Mouse (Mus musculus) NIH3T3 (cell line): ENCODE data around the gene Eaf2.
A peak's percentile ranks its signal among the peaks of the same experiment; 100 is the strongest.
"Not testable (repeated sequence)": the region's sequence is repeated elsewhere in the genome, so short reads cannot be mapped to it uniquely, and the experiment has no call there.

Experiments used
- DNase-seq: peaks from one replicate; pipeline ENCODE4 v3.0.0-alpha.2; 2012; ENCODE audit warnings: low read depth

Eaf2 gene

GRCm38 (mm10) chr16:36846894-36847293 lies 27.9 kb downstream of the Eaf2 start:
- DNase-seq, result not testable (repeated sequence)

GRCm38 (mm10) chr16:36828820-36829219 lies 46.0 kb downstream of the Eaf2 start:
- DNase-seq, result peak; percentile 5

GRCm38 (mm10) chr16:36828054-36828786 lies 46.6 kb downstream of the Eaf2 start, which contains the start of gene Iqcb1:
TSS of gene Iqcb1 (plus strand) at chr16:36828385.
- peak; percentile 81 for DNase-seq

GRCm38 (mm10) chr16:36827611-36828053 lies 47.2 kb downstream of the Eaf2 start:
- no peak for DNase-seq

- DNase-seq, result peak; percentile 76
Observed at GRCm38 (mm10) chr16:36821474-36821873, 53.3 kb downstream of the Eaf2 start.

GRCm38 (mm10) chr16:36820747-36821146 lies 54.1 kb downstream of the Eaf2 start:
- no peak for DNase-seq

GRCm38 (mm10) chr16:36820016-36820415 lies 54.8 kb downstream of the Eaf2 start:
- no peak for DNase-seq

- peak; percentile 87 for DNase-seq
Observed at GRCm38 (mm10) chr16:36817321-36817926, 57.4 kb downstream of the Eaf2 start.

GRCm38 (mm10) chr16:36816916-36817315 lies 57.9 kb downstream of the Eaf2 start:
- no peak for DNase-seq

GRCm38 (mm10) chr16:36813680-36814079 lies 61.1 kb downstream of the Eaf2 start:
- no peak for DNase-seq

- DNase-seq, result no peak
Observed at GRCm38 (mm10) chr16:36808616-36809015, 66.2 kb downstream of the Eaf2 start.

- no peak for DNase-seq
Observed at GRCm38 (mm10) chr16:36802361-36802760, 72.4 kb downstream of the Eaf2 start.

GRCm38 (mm10) chr16:36798334-36798733 lies 76.5 kb downstream of the Eaf2 start:
- DNase-seq, result no peak

- DNase-seq, result no peak
Observed at GRCm38 (mm10) chr16:36794976-36795375, 79.8 kb downstream of the Eaf2 start.

GRCm38 (mm10) chr16:36790166-36790565 lies 84.6 kb downstream of the Eaf2 start:
- no peak for DNase-seq

GRCm38 (mm10) chr16:36786466-36786865 lies 88.3 kb downstream of the Eaf2 start:
- DNase-seq, result no peak

GRCm38 (mm10) chr16:36784594-36785313 lies 90.0 kb downstream of the Eaf2 start, which contains the start of gene Slc15a2:
TSS of gene Slc15a2 (minus strand) at chr16:36784962.
- peak; percentile 5 for DNase-seq

- no peak for DNase-seq
Observed at GRCm38 (mm10) chr16:36784146-36784545, 90.7 kb downstream of the Eaf2 start.

- DNase-seq, result no peak
Observed at GRCm38 (mm10) chr16:36775658-36776057, 99.1 kb downstream of the Eaf2 start.

- no peak for DNase-seq
Observed at GRCm38 (mm10) chr16:36772996-36773395, 101.8 kb downstream of the Eaf2 start.

- DNase-seq, result no peak
Observed at GRCm38 (mm10) chr16:36771703-36772102, 103.1 kb downstream of the Eaf2 start.

GRCm38 (mm10) chr16:36771244-36771643 lies 103.6 kb downstream of the Eaf2 start:
- DNase-seq, result no peak

- no peak for DNase-seq
Observed at GRCm38 (mm10) chr16:36770830-36771229, 104.0 kb downstream of the Eaf2 start.
